Mouse (Mus musculus) limb, embryonic 14.5 days (tissue): ENCODE measurements around the gene Coro1a. TPM values are rescaled to one million over a fixed set of nuclear protein-coding genes. Genes with fewer than 3 reads are reported as not detected.
"Not testable (repeated sequence)": the region's sequence is repeated elsewhere in the genome, so short reads cannot be mapped to it uniquely, and the experiment has no call there.

Source experiments
- ATAC-seq: fragments of 200-750 bp; cut with Nextera tagmentation; 2 replicates; pipeline ENCODE4 v1.8.0; 2017; ENCODE audit warnings: low read depth, moderate number of reproducible peaks, moderate TSS enrichment; ENCODE audit not compliant: low FRiP score
- DNase-seq: peaks from one replicate; pipeline ENCODE4 v3.0.0-alpha.2; 2015; ENCODE audit warnings: low spot score
- H3K27ac ChIP-seq: fragments of 300-500 bp; sonication (generic); replicated peaks from 2 replicates; pipeline ENCODE4 v1.5.1; 2014; ENCODE audit warnings: low read depth, mild to moderate bottlenecking, low read length, moderate library complexity, mixed read lengths
- H3K27me3 ChIP-seq: fragments of 300-500 bp; sonication (generic); 2 replicates; pipeline ENCODE4 v1.6.1; 2014; ENCODE audit warnings: low read length, mixed read lengths; ENCODE audit not compliant: control insufficient read depth, insufficient read depth
- H3K36me3 ChIP-seq: fragments of 300-500 bp; sonication (generic); 2 replicates; pipeline ENCODE4 v1.6.1; 2014; ENCODE audit warnings: mild to moderate bottlenecking, low read length, moderate library complexity, mixed read lengths; ENCODE audit not compliant: control insufficient read depth, insufficient read depth
- H3K4me1 ChIP-seq: fragments of 300-500 bp; sonication (generic); 2 replicates; pipeline ENCODE4 v1.6.1; 2014; ENCODE audit warnings: antibody characterized with exemption, low read length, mixed read lengths; ENCODE audit not compliant: control insufficient read depth, insufficient read depth
- H3K4me2 ChIP-seq: fragments of 300-500 bp; sonication (generic); replicated peaks from 2 replicates; pipeline ENCODE4 v1.6.1; 2014; ENCODE audit warnings: low read depth, mild to moderate bottlenecking, low read length, moderate library complexity; ENCODE audit not compliant: severe bottlenecking
- H3K4me3 ChIP-seq: fragments of 300-500 bp; sonication (generic); replicated peaks from 2 replicates; pipeline ENCODE4 v1.5.1; 2014; ENCODE audit warnings: low read length
- H3K9ac ChIP-seq: fragments of 300-500 bp; sonication (generic); 2 replicates; pipeline ENCODE4 v1.6.1; 2014; ENCODE audit warnings: mild to moderate bottlenecking, low read depth, low read length, moderate library complexity; ENCODE audit not compliant: severe bottlenecking
- H3K9me3 ChIP-seq: fragments of 300-500 bp; sonication (generic); 2 replicates; pipeline ENCODE4 v1.6.1; 2016; ENCODE audit warnings: low read length; ENCODE audit not compliant: control insufficient read depth
- POLR2A ChIP-seq: fragments of 200-500 bp; IDR thresholded peaks from 2 replicates; pipeline ENCODE4 v1.8.0; 2012; ENCODE audit warnings: inconsistent platforms, mild to moderate bottlenecking, moderate library complexity, borderline replicate concordance; ENCODE audit not compliant: insufficient read depth, insufficient read length; ENCODE audit errors: extremely low read depth
- WGBS: fragments of 180-500 bp; shearing (Covaris S2); extraction: QIAGEN DNeasy Blood & Tissue Kit; methylation state at CpG from one replicate; pipeline ENCODE4 v1.1.7; 2014; 5-methylcytosine and 5-hydroxymethylcytosine counted together
- polyA plus RNA-seq, 2 experiments: library from polyadenylated mRNA; depleted of rRNA in 1 of 2; stranded (reverse) in 1 of 2; unstranded in 1 of 2; fragments of >200 nt; fragmentation: Nextera tagmentation in 1 of 2; extraction: Ambion mirVana in 1 of 2; gene quantifications; 2 replicates each; pipeline versions ENCODE4 v1.2.1 to v1.2.3; 2012 to 2014

The Coro1a gene
- polyA plus RNA-seq, 2 experiments: 33.4 to 45.0 TPM

DNA sequence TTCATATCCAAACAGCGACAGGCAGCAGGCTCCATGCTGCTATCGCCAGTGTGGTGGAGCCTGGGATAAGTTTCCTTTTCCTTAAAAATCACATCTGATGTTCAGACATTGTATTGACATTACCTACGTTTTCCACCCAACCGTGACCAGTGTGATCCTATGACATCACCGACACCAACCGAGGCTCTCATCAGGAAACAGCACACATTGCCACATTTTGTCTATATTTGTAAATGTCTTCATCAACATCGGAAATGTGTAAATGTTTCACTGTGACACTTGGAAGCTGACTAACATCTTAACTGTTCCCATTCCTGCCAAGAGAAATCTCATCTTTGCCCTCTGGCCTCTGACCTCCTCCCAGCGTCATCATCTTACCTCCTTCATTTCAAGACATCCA is 28.5 kb upstream of the Coro1a start:
- DNase-seq (no peak), ATAC-seq (no peak)
- H3K36me3 ChIP-seq: no peaks in the 10 kb centered on the region
- H3K4me1 ChIP-seq: no peaks in the 10 kb centered on the region
- no peaks in the 10 kb centered on the region for H3K9me3 ChIP-seq
- H3K9ac ChIP-seq: no peak overlapping the region
- no peak for TF ChIP-seq POLR2A
- H3K27ac ChIP-seq: no peak overlapping the region
- no peak overlapping the region for H3K4me3 ChIP-seq
- H3K27me3 ChIP-seq: no peaks in the 10 kb centered on the region
- WGBS: 83% methylated on average over 8 of the region's 8 CpGs
- H3K4me2 ChIP-seq: no peak overlapping the region

DNA sequence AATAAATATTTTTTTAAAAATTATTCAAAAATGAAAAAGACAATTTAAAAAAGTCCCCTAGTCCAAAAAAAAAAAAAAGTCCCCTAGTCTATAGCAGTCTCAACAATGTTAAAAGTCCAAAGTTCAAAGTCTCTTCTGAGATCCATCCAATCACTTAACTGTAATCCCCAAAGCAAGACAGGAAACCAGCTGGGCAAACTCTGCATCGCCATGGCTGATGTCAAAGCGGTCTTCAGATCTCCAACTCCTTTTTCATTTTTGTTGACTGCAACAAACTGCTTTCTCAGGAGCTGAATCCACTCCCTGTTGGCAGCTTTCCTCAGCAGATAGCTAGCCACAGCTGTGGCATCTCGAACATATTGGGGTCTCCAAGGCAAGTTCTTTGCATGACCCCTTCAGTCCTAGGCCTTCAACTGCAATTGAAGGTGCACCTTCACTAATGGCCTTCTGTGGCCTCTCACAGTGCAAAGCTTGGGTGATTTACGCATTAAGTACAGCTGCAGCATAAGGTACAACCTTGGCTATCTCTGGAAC is 22.7 kb upstream of the Coro1a start:
- H3K9ac ChIP-seq, ATAC-seq, H3K27ac ChIP-seq, H3K4me1 ChIP-seq, H3K4me2 ChIP-seq, H3K27me3 ChIP-seq, H3K4me3 ChIP-seq, DNase-seq, H3K36me3 ChIP-seq, H3K9me3 ChIP-seq: not testable (repeated sequence)
- 85% methylated on average over 4 of the region's 4 CpGs for WGBS

DNA sequence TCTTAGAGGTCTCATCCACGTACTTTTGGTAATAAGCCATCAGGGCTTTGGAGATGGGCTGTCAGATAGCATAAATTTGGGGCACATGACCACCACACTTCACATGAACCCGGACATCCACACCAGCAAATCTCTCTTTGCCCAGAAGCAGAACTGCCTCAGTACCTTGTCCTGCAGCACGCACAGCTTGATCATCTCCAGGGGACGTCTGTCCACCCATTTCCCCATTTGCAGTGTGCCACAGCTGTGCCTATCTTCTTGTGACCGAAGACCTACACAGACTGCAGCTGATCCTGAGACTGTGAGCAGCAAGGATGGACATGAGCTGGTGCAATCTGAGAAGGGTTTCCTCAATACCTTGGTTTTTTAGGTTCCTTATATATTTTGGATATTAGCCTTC is 18.1 kb upstream of the Coro1a start:
- no peaks in the 10 kb centered on the region for H3K36me3 ChIP-seq
- H3K9ac ChIP-seq: no peak overlapping the region
- no peak for ATAC-seq

DNA sequence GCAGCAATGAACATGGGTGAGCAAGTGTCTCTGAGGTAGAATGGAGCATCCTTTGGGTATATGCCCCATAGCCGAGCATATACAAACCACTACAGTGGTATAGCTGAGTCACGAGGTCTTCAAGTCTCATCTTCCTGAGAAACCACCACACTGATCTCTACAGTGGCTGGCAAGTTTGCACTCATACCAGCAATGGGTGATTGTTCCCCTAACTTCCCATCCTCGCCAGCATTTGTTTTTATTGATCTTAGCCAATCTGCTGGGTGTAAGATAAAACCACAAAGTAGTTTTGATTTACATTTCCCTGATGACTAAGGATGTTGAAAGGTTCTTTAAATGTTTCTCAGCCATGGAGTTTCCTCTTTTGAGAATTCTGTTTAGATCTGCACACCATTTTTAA is 17.5 kb upstream of the Coro1a start:
- Histone ChIP-seq H3K4me1 (no peaks in the 10 kb centered on the region), H3K9me3 (no peaks in the 10 kb centered on the region), H3K9ac (no peak overlapping the region), H3K4me3 (no peak overlapping the region), H3K27ac (no peak overlapping the region), H3K4me2 (no peak overlapping the region), H3K36me3 (no peaks in the 10 kb centered on the region), H3K27me3 (no peaks in the 10 kb centered on the region)
- WGBS: 76% methylated on average over 3 of the region's 3 CpGs
- DNase-seq (no peak), ATAC-seq (no peak)
- no peak for TF ChIP-seq POLR2A

More for the DNA sequence above, 18.1 kb upstream of the Coro1a start:
- H3K27me3 ChIP-seq: no peaks in the 10 kb centered on the region
- TF ChIP-seq POLR2A: no peak
- no peaks in the 10 kb centered on the region for H3K9me3 ChIP-seq
- H3K27ac ChIP-seq: no peak overlapping the region
- no peaks in the 10 kb centered on the region for H3K4me1 ChIP-seq
- DNase-seq: no peak
- no peak overlapping the region for H3K4me3 ChIP-seq
- 76% methylated on average over 5 of the region's 5 CpGs for WGBS
- no peak overlapping the region for H3K4me2 ChIP-seq

DNA sequence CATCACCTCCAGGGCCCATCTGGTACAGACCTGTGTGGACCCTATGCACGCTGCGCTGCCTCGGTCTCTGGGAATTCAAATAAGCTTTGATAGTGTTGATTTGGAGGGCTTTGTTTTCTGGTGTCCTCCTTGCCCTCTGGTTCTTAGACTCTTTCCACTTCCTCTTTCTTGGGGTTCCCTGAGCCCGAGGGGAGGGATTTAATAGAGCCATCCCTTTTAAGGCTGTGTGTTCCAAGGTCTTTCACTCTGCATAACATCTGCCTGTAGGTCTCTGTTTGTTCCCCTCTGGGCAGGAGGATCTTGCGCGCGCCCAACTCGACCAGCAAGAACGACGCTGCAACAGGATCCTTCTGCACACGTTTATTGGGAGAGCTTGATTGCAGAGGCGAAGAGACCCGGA is 14.0 kb upstream of the Coro1a start:
- ATAC-seq (no peak), DNase-seq (no peak)
- no peak overlapping the region for H3K4me2 ChIP-seq
- H3K9me3 ChIP-seq: no peaks in the 10 kb centered on the region
- no peaks in the 10 kb centered on the region for H3K27me3 ChIP-seq
- H3K4me1 ChIP-seq: no peaks in the 10 kb centered on the region
- 86% methylated on average over 13 of the region's 13 CpGs for WGBS
- H3K4me3 ChIP-seq: no peak overlapping the region
- no peak for TF ChIP-seq POLR2A
- no peaks in the 10 kb centered on the region for H3K36me3 ChIP-seq
- H3K9ac ChIP-seq: no peak overlapping the region
- H3K27ac ChIP-seq: no peak overlapping the region

DNA sequence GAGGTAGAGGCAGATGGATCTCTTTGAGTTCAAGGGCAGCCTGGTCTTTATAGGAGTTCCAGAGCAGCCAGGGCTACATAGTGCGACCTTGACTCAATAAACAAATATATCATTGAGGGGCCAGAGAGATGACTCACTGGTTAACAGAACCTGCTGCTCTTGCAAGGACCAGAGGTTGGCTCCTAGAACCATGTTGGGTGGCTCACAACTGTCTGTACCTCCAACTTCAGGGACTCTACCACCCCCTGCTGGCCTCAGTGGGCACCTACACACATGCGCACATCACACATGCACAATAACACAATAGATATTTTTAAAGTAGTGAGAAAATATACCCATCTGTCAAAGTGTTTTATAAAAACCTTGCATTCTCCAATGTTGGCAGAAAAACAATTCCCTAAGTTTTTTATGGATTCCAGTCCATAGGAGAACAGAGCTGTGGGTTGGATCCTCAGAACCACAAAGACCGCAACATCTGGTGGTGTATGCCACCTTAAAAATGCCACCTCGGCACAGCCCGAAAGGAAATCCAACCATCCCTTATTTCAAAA is 11.3 kb upstream of the Coro1a start:
- DNase-seq (no peak), ATAC-seq (no peak)
- H3K4me1 ChIP-seq: no peaks in the 10 kb centered on the region
- no peak for TF ChIP-seq POLR2A
- no peaks in the 10 kb centered on the region for H3K36me3 ChIP-seq
- H3K27me3 ChIP-seq: no peaks in the 10 kb centered on the region
- no peak overlapping the region for H3K4me3 ChIP-seq
- H3K4me2 ChIP-seq: no peak overlapping the region
- WGBS: 89% methylated on average over 5 of the region's 5 CpGs
- no peak overlapping the region for H3K27ac ChIP-seq
- H3K9ac ChIP-seq: no peak overlapping the region
- no peaks in the 10 kb centered on the region for H3K9me3 ChIP-seq
